Mouse (Mus musculus) thymus, adult 2 months (tissue): Measurements from ENCODE around the gene Igsf21.

Experiments used
- CTCF ChIP-seq: fragments of 200-500 bp; IDR thresholded peaks from 2 replicates; pipeline ENCODE4 v1.5.1; 2012; ENCODE audit warnings: mild to moderate bottlenecking, control low read depth, low read length, moderate library complexity, borderline replicate concordance; ENCODE audit not compliant: control insufficient read depth, poor library complexity, insufficient read depth; ENCODE audit errors: extremely low read depth
- POLR2A ChIP-seq: fragments of 200-500 bp; IDR thresholded peaks from 2 replicates; pipeline ENCODE4 v1.6.1; 2012; ENCODE audit warnings: mild to moderate bottlenecking, low read length, control low read depth, moderate library complexity; ENCODE audit not compliant: control insufficient read depth, poor library complexity, insufficient read depth; ENCODE audit errors: extremely low read depth

DNA sequence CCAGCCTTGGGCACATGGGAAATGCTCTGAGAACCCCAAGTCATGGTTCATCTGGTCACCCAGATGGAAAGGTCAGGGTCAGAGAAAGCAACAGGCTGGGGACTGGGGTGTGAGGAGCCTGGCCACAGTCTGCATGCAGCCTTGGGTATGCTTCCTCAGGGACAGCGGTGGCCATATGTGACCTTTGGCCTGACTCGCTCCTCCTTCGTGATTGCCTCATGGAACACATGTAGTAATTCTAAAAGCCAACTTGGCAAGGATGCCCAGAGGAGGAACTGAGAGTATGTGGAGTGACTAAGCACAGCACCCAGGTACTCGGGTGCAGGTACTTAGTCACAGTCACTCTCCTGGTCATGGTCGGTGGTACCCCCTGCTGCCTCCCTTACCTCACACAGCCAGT lies 245.7 kb downstream of the Igsf21 start:
- no peak for TF ChIP-seq CTCF
- TF ChIP-seq POLR2A, result no peak
